Mouse (Mus musculus) intestine, embryonic 16.5 days (tissue): ENCODE measurements around the gene Taf8. TPM values are rescaled to one million over a fixed set of nuclear protein-coding genes. Genes with fewer than 3 reads are reported as not detected.

Experiments used
- ATAC-seq: fragments of 200-750 bp; cut with Nextera tagmentation; 2 replicates; pipeline ENCODE4 v1.8.0; 2017; ENCODE audit warnings: moderate TSS enrichment, moderate library complexity
- H3K27ac ChIP-seq: fragments of 300-500 bp; sonication (generic); 2 replicates; pipeline ENCODE4 v1.5.1; 2014; ENCODE audit warnings: mild to moderate bottlenecking, low read length
- H3K27me3 ChIP-seq: fragments of 300-500 bp; sonication (generic); replicated peaks from 2 replicates; pipeline ENCODE4 v1.6.1; 2014; ENCODE audit warnings: low read length, control low read depth, mixed read lengths; ENCODE audit not compliant: control insufficient read depth, insufficient read depth
- H3K36me3 ChIP-seq: fragments of 300-500 bp; sonication (generic); 2 replicates; pipeline ENCODE4 v1.6.1; 2014; ENCODE audit warnings: low read length, control low read depth; ENCODE audit not compliant: control insufficient read depth, insufficient read depth
- H3K4me1 ChIP-seq: fragments of 300-500 bp; sonication (generic); 2 replicates; pipeline ENCODE4 v1.6.1; 2014; ENCODE audit warnings: low read length, control low read depth, mixed read lengths; ENCODE audit not compliant: control insufficient read depth, insufficient read depth
- H3K4me2 ChIP-seq: fragments of 300-500 bp; sonication (generic); 2 replicates; pipeline ENCODE4 v1.6.1; 2014; ENCODE audit warnings: low read depth, low read length, control low read depth
- H3K4me3 ChIP-seq: fragments of 300-500 bp; sonication (generic); 2 replicates; pipeline ENCODE4 v1.5.1; 2014; ENCODE audit warnings: mild to moderate bottlenecking, low read length
- H3K9ac ChIP-seq: fragments of 300-500 bp; sonication (generic); 2 replicates; pipeline ENCODE4 v1.6.1; 2014; ENCODE audit warnings: low read depth, low read length
- H3K9me3 ChIP-seq: fragments of 300-500 bp; sonication (generic); 2 replicates; pipeline ENCODE4 v1.6.1; 2016; ENCODE audit warnings: low read length, control low read depth; ENCODE audit not compliant: control insufficient read depth
- WGBS: fragments of 180-500 bp; shearing (Covaris S2); extraction: QIAGEN DNeasy Blood & Tissue Kit; methylation state at CpG from one replicate; pipeline ENCODE4 v1.1.7; 2014; 5-methylcytosine and 5-hydroxymethylcytosine counted together
- polyA plus RNA-seq: library from polyadenylated mRNA; unstranded; fragments of >200 nt; fragmentation: Nextera tagmentation; extraction: Ambion mirVana; gene quantifications from 2 replicates; pipeline ENCODE4 v1.2.1, GENCODE M21; 2015

The Taf8 gene
- polyA plus RNA-seq, 1 experiment from 2014 or later: 20.4 TPM

- no peak overlapping the region for H3K27ac ChIP-seq
- no peaks in the 10 kb centered on the region for H3K27me3 ChIP-seq
- no peaks in the 10 kb centered on the region for H3K36me3 ChIP-seq
- WGBS: 59% methylated on average over 2 of the region's 2 CpGs
- no peaks in the 10 kb centered on the region for H3K9me3 ChIP-seq
- ATAC-seq: no peak
- H3K9ac ChIP-seq: no peak overlapping the region
- H3K4me3 ChIP-seq: no peak overlapping the region
- peaks cover 17% of the 10 kb centered on the region for H3K4me1 ChIP-seq
- H3K4me2 ChIP-seq: no peak overlapping the region
These were observed 19.7 kb downstream of the Taf8 start for GRCm38 (mm10) chr17:47482401-47482800.

GRCm38 (mm10) chr17:47479887-47480286 lies 22.2 kb downstream of the Taf8 start:
- WGBS: 63% methylated on average over 3 of the region's 3 CpGs
- no peak overlapping the region for H3K4me3 ChIP-seq
- H3K9me3 ChIP-seq: no peaks in the 10 kb centered on the region
- H3K27ac ChIP-seq: no peak overlapping the region
- H3K4me2 ChIP-seq: no peak overlapping the region
- H3K36me3 ChIP-seq: no peaks in the 10 kb centered on the region
- H3K9ac ChIP-seq: no peak overlapping the region
- no peak for ATAC-seq
- no peaks in the 10 kb centered on the region for H3K27me3 ChIP-seq
- peaks cover 6% of the 10 kb centered on the region for H3K4me1 ChIP-seq

- Histone ChIP-seq H3K27ac (no peak overlapping the region), H3K9ac (no peak overlapping the region), H3K9me3 (no peaks in the 10 kb centered on the region), H3K36me3 (no peaks in the 10 kb centered on the region), H3K4me3 (no peak overlapping the region), H3K4me1 (0 out of 2 replicates have a peak, but pooled peaks cover 9% of the 10 kb centered on the region), H3K27me3 (no peaks in the 10 kb centered on the region), H3K4me2 (no peak overlapping the region)
- no peak for ATAC-seq
- 63% methylated on average over 3 of the region's 3 CpGs for WGBS
These were observed 26.4 kb downstream of the Taf8 start for GRCm38 (mm10) chr17:47475714-47476113.

GRCm38 (mm10) chr17:47475181-47475580 lies 26.9 kb downstream of the Taf8 start:
- WGBS: 87% methylated on average over 4 of the region's 4 CpGs
- H3K4me1 ChIP-seq: 0 out of 2 replicates have a peak, but pooled peaks cover 9% of the 10 kb centered on the region
- H3K27ac ChIP-seq: no peak overlapping the region
- no peaks in the 10 kb centered on the region for H3K36me3 ChIP-seq
- no peaks in the 10 kb centered on the region for H3K27me3 ChIP-seq
- no peak overlapping the region for H3K4me2 ChIP-seq
- no peak overlapping the region for H3K4me3 ChIP-seq
- ATAC-seq: no peak
- no peak overlapping the region for H3K9ac ChIP-seq
- no peaks in the 10 kb centered on the region for H3K9me3 ChIP-seq

- Histone ChIP-seq H3K9me3 (no peaks in the 10 kb centered on the region), H3K9ac (no peak overlapping the region), H3K4me2 (no peak overlapping the region), H3K36me3 (no peaks in the 10 kb centered on the region), H3K27ac (no peak overlapping the region), H3K4me3 (no peak overlapping the region), H3K27me3 (no peaks in the 10 kb centered on the region), H3K4me1 (0 out of 2 replicates have a peak, but pooled peaks cover 9% of the 10 kb centered on the region)
- WGBS: 57% methylated on average over 4 of the region's 4 CpGs
- ATAC-seq: no peak
These were observed 27.8 kb downstream of the Taf8 start for GRCm38 (mm10) chr17:47474250-47474649.

- Histone ChIP-seq H3K9me3 (no peaks in the 10 kb centered on the region), H3K27me3 (peaks cover under 1% of the 10 kb centered on the region; the same call in 1 of the 2 replicates), H3K4me3 (no peak overlapping the region), H3K4me1 (peaks cover 10% of the 10 kb centered on the region; the same call in 1 of the 2 replicates), H3K27ac (no peak overlapping the region), H3K4me2 (no peak overlapping the region), H3K36me3 (0 out of 2 replicates have a peak, but pooled peaks cover 2% of the 10 kb centered on the region), H3K9ac (no peak overlapping the region)
- ATAC-seq: no peak; the same call in 1 of the 2 replicates
- 24% methylated on average over 8 of the region's 8 CpGs for WGBS
These were observed 28.6 kb downstream of the Taf8 start for GRCm38 (mm10) chr17:47473434-47473974.

GRCm38 (mm10) chr17:47472435-47473350 lies 29.4 kb downstream of the Taf8 start:
- Histone ChIP-seq H3K9ac (0 out of 2 replicates have a peak overlapping the region, but pooled peaks have one; percentile 6), H3K36me3 (0 out of 2 replicates have a peak, but pooled peaks cover 2% of the 10 kb centered on the region), H3K4me2 (no peak overlapping the region), H3K27me3 (peaks cover 3% of the 10 kb centered on the region; the same call in 1 of the 2 replicates), H3K4me1 (peaks cover 16% of the 10 kb centered on the region; the same call in 1 of the 2 replicates), H3K4me3 (no peak overlapping the region), H3K27ac (no peak overlapping the region), H3K9me3 (no peaks in the 10 kb centered on the region)
- WGBS: 28% methylated on average over 15 of the region's 15 CpGs
- no peak for ATAC-seq

- ATAC-seq: no peak
- peaks cover 22% of the 10 kb centered on the region for H3K4me1 ChIP-seq
- no peak overlapping the region for H3K9ac ChIP-seq
- no peaks in the 10 kb centered on the region for H3K9me3 ChIP-seq
- H3K27ac ChIP-seq: peak overlapping the region; percentile 40; the same call in 1 of the 2 replicates
- peaks cover 3% of the 10 kb centered on the region; the same call in 1 of the 2 replicates for H3K27me3 ChIP-seq
- 68% methylated on average over 5 of the region's 5 CpGs for WGBS
- H3K36me3 ChIP-seq: 0 out of 2 replicates have a peak, but pooled peaks cover 2% of the 10 kb centered on the region
- no peak overlapping the region for H3K4me3 ChIP-seq
- H3K4me2 ChIP-seq: no peak overlapping the region
These were observed 31.4 kb downstream of the Taf8 start for GRCm38 (mm10) chr17:47470686-47471085.

- H3K27me3 ChIP-seq: peaks cover 3% of the 10 kb centered on the region; the same call in 1 of the 2 replicates
- H3K4me1 ChIP-seq: peaks cover 26% of the 10 kb centered on the region
- no peak overlapping the region for H3K27ac ChIP-seq
- ATAC-seq: no peak
- no peak overlapping the region for H3K4me2 ChIP-seq
- 0 out of 2 replicates have a peak, but pooled peaks cover 2% of the 10 kb centered on the region for H3K36me3 ChIP-seq
- H3K9ac ChIP-seq: no peak overlapping the region
- 86% methylated on average over 4 of the region's 4 CpGs for WGBS
- no peak overlapping the region for H3K4me3 ChIP-seq
- H3K9me3 ChIP-seq: no peaks in the 10 kb centered on the region
These were observed 32.0 kb downstream of the Taf8 start for GRCm38 (mm10) chr17:47470121-47470520.
